Mouse (Mus musculus): ENCODE measurements at regions not wholly inside any gene's neighbourhood (a gene's known extent, or its start where the extent isn't known, plus 50 kb on each side); places are given as distances from the start of the nearest gene placed in this dataset.

- no peaks in the 10 kb centered on the region for H3K4me1 ChIP-seq (ENCODE audit: control insufficient read depth, insufficient read depth, insufficient read length, low read length)
- H3K4me3 ChIP-seq (ENCODE audit: low read depth, low read length): no peak overlapping the region
- no peaks in the 10 kb centered on the region for H3K36me3 ChIP-seq (ENCODE audit: control insufficient read depth, insufficient read depth, low read length)
- TF ChIP-seq POLR2A (IDR thresholded peaks at IDR 0.05; ENCODE audit: low read depth, low read length): no peak
- TF ChIP-seq CTCF (IDR thresholded peaks at IDR 0.05; ENCODE audit: extremely low read depth, insufficient read length, insufficient replicate concordance, low read depth, low read length): no peak
- no peaks in the 10 kb centered on the region for H3K27me3 ChIP-seq (ENCODE audit: control insufficient read depth, insufficient read depth, low read length)
- H3K27ac ChIP-seq (ENCODE audit: insufficient read depth, low read depth, low read length): no peak overlapping the region
- 83% methylated on average over 8 of the region's 8 CpGs for WGBS
Observed at GRCm38 (mm10) chr14:102020161-102020605, 290.4 kb downstream of the Lmo7 start.

GRCm38 (mm10) chr14:102019320-102019719 lies 289.6 kb downstream of the Lmo7 start:
- Histone ChIP-seq H3K4me3 (ENCODE audit: low read depth, low read length) (no peak overlapping the region), H3K27ac (ENCODE audit: insufficient read depth, low read depth, low read length) (no peak overlapping the region), H3K36me3 (ENCODE audit: control insufficient read depth, insufficient read depth, low read length) (no peaks in the 10 kb centered on the region), H3K27me3 (ENCODE audit: control insufficient read depth, insufficient read depth, low read length) (no peaks in the 10 kb centered on the region), H3K4me1 (ENCODE audit: control insufficient read depth, insufficient read depth, insufficient read length, low read length) (no peaks in the 10 kb centered on the region)
- 80% methylated on average over 2 of the region's 2 CpGs for WGBS
- TF ChIP-seq CTCF (IDR thresholded peaks at IDR 0.05; ENCODE audit: extremely low read depth, insufficient read length, insufficient replicate concordance, low read depth, low read length) (no peak), POLR2A (IDR thresholded peaks at IDR 0.05; ENCODE audit: low read depth, low read length) (no peak)

- Histone ChIP-seq H3K4me1 (ENCODE audit: control insufficient read depth, insufficient read depth, insufficient read length, low read length) (no peaks in the 10 kb centered on the region), H3K27ac (ENCODE audit: insufficient read depth, low read depth, low read length) (no peak overlapping the region), H3K4me3 (ENCODE audit: low read depth, low read length) (no peak overlapping the region), H3K27me3 (ENCODE audit: control insufficient read depth, insufficient read depth, low read length) (no peaks in the 10 kb centered on the region), H3K36me3 (ENCODE audit: control insufficient read depth, insufficient read depth, low read length) (no peaks in the 10 kb centered on the region)
- TF ChIP-seq CTCF (IDR thresholded peaks at IDR 0.05; ENCODE audit: extremely low read depth, insufficient read length, insufficient replicate concordance, low read depth, low read length) (no peak), POLR2A (IDR thresholded peaks at IDR 0.05; ENCODE audit: low read depth, low read length) (no peak)
Observed at GRCm38 (mm10) chr14:102016572-102016971, 286.8 kb downstream of the Lmo7 start.

GRCm38 (mm10) chr14:102014976-102015603 lies 285.3 kb downstream of the Lmo7 start:
- TF ChIP-seq POLR2A (IDR thresholded peaks at IDR 0.05; ENCODE audit: low read depth, low read length) (no peak), CTCF (IDR thresholded peaks at IDR 0.05; ENCODE audit: extremely low read depth, insufficient read length, insufficient replicate concordance, low read depth, low read length) (no peak)
- Histone ChIP-seq H3K4me1 (ENCODE audit: control insufficient read depth, insufficient read depth, insufficient read length, low read length) (no peaks in the 10 kb centered on the region), H3K36me3 (ENCODE audit: control insufficient read depth, insufficient read depth, low read length) (no peaks in the 10 kb centered on the region), H3K27ac (ENCODE audit: insufficient read depth, low read depth, low read length) (no peak overlapping the region), H3K4me3 (ENCODE audit: low read depth, low read length) (no peak overlapping the region), H3K27me3 (ENCODE audit: control insufficient read depth, insufficient read depth, low read length) (no peaks in the 10 kb centered on the region)
- 27% methylated on average over 13 of the region's 13 CpGs for WGBS

- 47% methylated on average over 3 of the region's 3 CpGs for WGBS
- Histone ChIP-seq H3K36me3 (ENCODE audit: control insufficient read depth, insufficient read depth, low read length) (no peaks in the 10 kb centered on the region), H3K4me1 (ENCODE audit: control insufficient read depth, insufficient read depth, insufficient read length, low read length) (no peaks in the 10 kb centered on the region), H3K4me3 (ENCODE audit: low read depth, low read length) (no peak overlapping the region), H3K27ac (ENCODE audit: insufficient read depth, low read depth, low read length) (no peak overlapping the region), H3K27me3 (ENCODE audit: control insufficient read depth, insufficient read depth, low read length) (no peaks in the 10 kb centered on the region)
- TF ChIP-seq POLR2A (IDR thresholded peaks at IDR 0.05; ENCODE audit: low read depth, low read length): no peak
- no peak for TF ChIP-seq CTCF (IDR thresholded peaks at IDR 0.05; ENCODE audit: extremely low read depth, insufficient read length, insufficient replicate concordance, low read depth, low read length)
Observed at GRCm38 (mm10) chr14:102013238-102013637, 283.5 kb downstream of the Lmo7 start.

GRCm38 (mm10) chr14:101997535-101997934 lies 267.8 kb downstream of the Lmo7 start:
- TF ChIP-seq CTCF (IDR thresholded peaks at IDR 0.05; ENCODE audit: extremely low read depth, insufficient read length, insufficient replicate concordance, low read depth, low read length) (no peak), POLR2A (IDR thresholded peaks at IDR 0.05; ENCODE audit: low read depth, low read length) (no peak)
- Histone ChIP-seq H3K36me3 (ENCODE audit: control insufficient read depth, insufficient read depth, low read length) (no peaks in the 10 kb centered on the region), H3K27me3 (ENCODE audit: control insufficient read depth, insufficient read depth, low read length) (no peaks in the 10 kb centered on the region), H3K4me1 (ENCODE audit: control insufficient read depth, insufficient read depth, insufficient read length, low read length) (no peaks in the 10 kb centered on the region), H3K27ac (ENCODE audit: insufficient read depth, low read depth, low read length) (no peak overlapping the region), H3K4me3 (ENCODE audit: low read depth, low read length) (no peak overlapping the region)
- 57% methylated on average over 4 of the region's 4 CpGs for WGBS

- 6% methylated on average over 2 of the region's 2 CpGs for WGBS
- Histone ChIP-seq H3K36me3 (ENCODE audit: control insufficient read depth, insufficient read depth, low read length) (no peaks in the 10 kb centered on the region), H3K4me1 (ENCODE audit: control insufficient read depth, insufficient read depth, insufficient read length, low read length) (no peaks in the 10 kb centered on the region), H3K27me3 (ENCODE audit: control insufficient read depth, insufficient read depth, low read length) (no peaks in the 10 kb centered on the region), H3K27ac (ENCODE audit: insufficient read depth, low read depth, low read length) (no peak overlapping the region), H3K4me3 (ENCODE audit: low read depth, low read length) (no peak overlapping the region)
- TF ChIP-seq CTCF (IDR thresholded peaks at IDR 0.05; ENCODE audit: extremely low read depth, insufficient read length, insufficient replicate concordance, low read depth, low read length): no peak
- no peak for TF ChIP-seq POLR2A (IDR thresholded peaks at IDR 0.05; ENCODE audit: low read depth, low read length)
Observed at GRCm38 (mm10) chr14:101984401-101984800, 254.6 kb downstream of the Lmo7 start.

Data from small intestine, adult 2 months (tissue).